Mouse (Mus musculus) hematopoietic stem cell, adult 5-6 weeks (primary cell): Measurements from ENCODE around the gene Dhdds. TPM values are rescaled to one million over a fixed set of nuclear protein-coding genes. Genes with fewer than 3 reads are reported as not detected.
"Not testable (repeated sequence)": the region's sequence is repeated elsewhere in the genome, so short reads cannot be mapped to it uniquely, and the experiment has no call there.

Source experiments
- ATAC-seq, 2 experiments: fragments of 125-278 bp in 1 of 2; replicated peaks in 1 of 2; 2 replicates each; pipeline ENCODE4 v1.8.0; 2016 to 2017; ENCODE audit warnings: inconsistent platforms in 2 of 2, mild to moderate bottlenecking in 2 of 2, moderate number of reproducible peaks in 2 of 2, low read depth in 1 of 2, moderate TSS enrichment in 1 of 2; ENCODE audit not compliant: low FRiP score in 2 of 2, poor library complexity in 2 of 2, severe bottlenecking in 2 of 2, insufficient read depth in 1 of 2, low TSS enrichment in 1 of 2
- total RNA-seq: library from RNA; stranded (forward); fragments of 172-1452, 232-1000 nt; gene quantifications from 2 replicates; pipeline ENCODE4 v1.2.3, GENCODE M21; 2017

The Dhdds gene
- total RNA-seq, 1 experiment from 2014 or later = 19.2 TPM

- ATAC-seq = peak in 1 of 2 experiments; percentile 15; a peak in 1 of 4 replicates
Observed at GRCm38 (mm10) chr4:134011450-134012414, 11.0 kb upstream of the Dhdds start.

GRCm38 (mm10) chr4:134009709-134010108 is 9.0 kb upstream of the Dhdds start:
- ATAC-seq = no peak

GRCm38 (mm10) chr4:134006845-134007244 is 6.1 kb upstream of the Dhdds start:
- no peak for ATAC-seq

- ATAC-seq = no peak
Observed at GRCm38 (mm10) chr4:134005581-134006358, 5.1 kb upstream of the Dhdds start.

- ATAC-seq = no peak
Observed at GRCm38 (mm10) chr4:134002903-134003302, 2.2 kb upstream of the Dhdds start.

- no peak for ATAC-seq
Observed at GRCm38 (mm10) chr4:134002246-134002645, 1.5 kb upstream of the Dhdds start.

- ATAC-seq = no peak
Observed at GRCm38 (mm10) chr4:134001710-134002109, 992 bp upstream of the Dhdds start.

- ATAC-seq = no peak
Observed at GRCm38 (mm10) chr4:133994697-133995096, 6.0 kb downstream of the Dhdds start.

GRCm38 (mm10) chr4:133991087-133991660 is 9.5 kb downstream of the Dhdds start:
- no peak for ATAC-seq

- no peak for ATAC-seq
Observed at GRCm38 (mm10) chr4:133990035-133990434, 10.7 kb downstream of the Dhdds start.

- ATAC-seq = not testable (repeated sequence)
Observed at GRCm38 (mm10) chr4:133988289-133988688, 12.4 kb downstream of the Dhdds start.

GRCm38 (mm10) chr4:133982936-133983335 is 17.8 kb downstream of the Dhdds start:
- ATAC-seq = no peak

GRCm38 (mm10) chr4:133980496-133980895 is 20.2 kb downstream of the Dhdds start:
- no peak for ATAC-seq

GRCm38 (mm10) chr4:133978021-133978711 is 22.6 kb downstream of the Dhdds start:
- ATAC-seq = no peak

GRCm38 (mm10) chr4:133971741-133972140 is 29.0 kb downstream of the Dhdds start:
- ATAC-seq = no peak

- ATAC-seq = no peak
Observed at GRCm38 (mm10) chr4:133970876-133971275, 29.8 kb downstream of the Dhdds start.

- ATAC-seq = no peak
Observed at GRCm38 (mm10) chr4:133970196-133970595, 30.5 kb downstream of the Dhdds start.
